Comparison of ENCODE assay signal across 25 mouse cellular contexts in the genomic region with DNA sequence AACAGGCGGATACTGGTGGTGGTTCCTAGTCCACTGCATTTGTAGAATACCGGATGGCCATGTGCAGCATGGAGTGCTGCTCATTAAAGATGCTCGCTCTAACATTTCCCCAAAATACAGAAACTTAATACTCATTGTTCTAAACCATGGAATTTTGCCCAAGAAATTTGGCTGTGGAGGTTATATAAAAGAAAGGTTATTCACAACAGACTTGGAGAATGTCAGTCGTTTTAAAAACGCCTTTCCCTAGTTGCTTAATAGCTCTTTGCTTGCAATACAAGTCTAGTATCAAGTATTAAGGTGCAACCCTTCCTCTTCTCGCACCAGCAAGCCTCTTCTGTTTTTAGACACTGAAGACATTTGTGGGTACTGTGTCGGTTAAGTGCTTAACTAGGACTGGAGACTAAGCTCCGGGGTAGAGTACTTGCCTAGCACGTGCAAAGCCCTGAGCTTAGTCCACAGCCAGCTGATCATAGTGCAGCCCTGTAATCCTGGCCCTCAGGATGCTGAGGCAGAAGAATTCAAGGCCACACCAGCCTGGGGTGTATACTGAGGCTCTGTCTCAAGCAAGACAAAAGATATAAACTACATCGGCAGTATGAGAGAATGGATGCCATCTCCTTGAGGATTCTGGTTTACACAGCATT. TPM values are rescaled to one million over a fixed set of nuclear protein-coding genes. Genes with fewer than 3 reads are reported as not detected.
DNase-seq lines count a peak whose midpoint lies in the region; ATAC-seq and TF ChIP-seq lines count a peak whose summit lies in the region.
"Had no signal": no experiment of that assay in that cellular context is flagged by ENCODE, and none has a peak within 500 bp of the region (broad histone marks: within the 10 kb centered on the region; RNA-seq: fewer than 3 reads in every experiment).

No protein-coding gene starts in this region.

- TF ChIP-seq POLR2A in cortical plate, adult 2 months (IDR thresholded peaks at IDR 0.05; ENCODE audit: extremely low read depth, insufficient read depth, low read length) = no peak

- no peak overlapping the region for H3K9ac ChIP-seq in limb, embryonic 13.5 days
- H3K9ac ChIP-seq: forebrain, embryonic 13.5 days; heart, embryonic 12.5 days; hindbrain, embryonic 15.5 days; intestine, embryonic 15.5 days; liver, embryonic 13.5 days; lung, embryonic 15.5 days; neural tube, embryonic 13.5 days had no signal

- WGBS in limb, embryonic 13.5 days = 78% methylated on average over 10 of the region's 10 CpGs
- WGBS in limb, embryonic 10.5 days = 89% methylated on average over 10 of the region's 10 CpGs

- DNase-seq in adrenal gland, adult 2 months = peak; percentile 37
- DNase-seq in adrenal gland, postnatal 10 days = no peak
- DNase-seq in kidney, adult 11 months = peak; percentile 47
- no peak for DNase-seq in kidney, postnatal 14 days
- no peak for DNase-seq in limb, embryonic 10.5 days (ENCODE audit: low spot score)
- DNase-seq in lung, postnatal 36 days = no peak
- DNase-seq: adrenal gland, postnatal 36 days; cerebellum, adult 2 months; cerebellum, postnatal 36 days; liver, embryonic 13.5 days; midbrain, embryonic 14.5 days; right cerebral cortex, adult 18-20 months; thymus, adult 18-20 months; thymus, postnatal 4 days had no signal

- no peaks in the 10 kb centered on the region for H3K9me3 ChIP-seq in limb, embryonic 13.5 days
- H3K9me3 ChIP-seq in limb, embryonic 10.5 days (replicated peaks) = no peaks in the 10 kb centered on the region
- H3K9me3 ChIP-seq: forebrain, embryonic 13.5 days; heart, embryonic 12.5 days; hindbrain, embryonic 15.5 days; intestine, embryonic 15.5 days; liver, embryonic 13.5 days; lung, embryonic 15.5 days; neural tube, embryonic 13.5 days had no signal

- H3K4me2 ChIP-seq in limb, embryonic 13.5 days (replicated peaks) = no peak overlapping the region
- H3K4me2 ChIP-seq: forebrain, embryonic 13.5 days; heart, embryonic 12.5 days; hindbrain, embryonic 15.5 days; intestine, embryonic 15.5 days; liver, embryonic 13.5 days; lung, embryonic 15.5 days; neural tube, embryonic 13.5 days had no signal

- H3K27ac ChIP-seq in limb, embryonic 13.5 days = no peak overlapping the region
- no peak overlapping the region for H3K27ac ChIP-seq in limb, embryonic 10.5 days
- H3K27ac ChIP-seq in cortical plate, adult 2 months (ENCODE audit: insufficient read depth, low read length) = 0 out of 2 replicates have a peak overlapping the region, but pooled peaks have one; percentile 6
- H3K27ac ChIP-seq: forebrain, embryonic 13.5 days; hindbrain, embryonic 15.5 days; intestine, embryonic 15.5 days; liver, embryonic 13.5 days; lung, embryonic 15.5 days; neural tube, embryonic 13.5 days had no signal

- H3K4me3 ChIP-seq in limb, embryonic 13.5 days = no peak overlapping the region
- H3K4me3 ChIP-seq in limb, embryonic 10.5 days = no peak overlapping the region
- no peak overlapping the region for H3K4me3 ChIP-seq in cortical plate, adult 2 months (ENCODE audit: insufficient read depth, low read length)
- H3K4me3 ChIP-seq: erythroblast, embryonic 14.5 days; forebrain, embryonic 13.5 days; heart, embryonic 12.5 days; hindbrain, embryonic 15.5 days; intestine, embryonic 15.5 days; liver, embryonic 13.5 days; lung, embryonic 15.5 days; neural tube, embryonic 13.5 days had no signal

- no peaks in the 10 kb centered on the region for H3K4me1 ChIP-seq in limb, embryonic 13.5 days
- no peaks in the 10 kb centered on the region for H3K4me1 ChIP-seq in limb, embryonic 10.5 days
- H3K4me1 ChIP-seq in cortical plate, adult 2 months (ENCODE audit: control insufficient read depth, insufficient read depth, low read length) = peaks cover 17% of the 10 kb centered on the region
- H3K4me1 ChIP-seq: intestine, embryonic 15.5 days; liver, embryonic 13.5 days; lung, embryonic 15.5 days had no signal

- no peaks in the 10 kb centered on the region for H3K27me3 ChIP-seq in limb, embryonic 13.5 days
- no peaks in the 10 kb centered on the region for H3K27me3 ChIP-seq in limb, embryonic 10.5 days (ENCODE audit: low read depth, poor library complexity, severe bottlenecking)
- H3K27me3 ChIP-seq: forebrain, embryonic 13.5 days; heart, embryonic 12.5 days; hindbrain, embryonic 15.5 days; intestine, embryonic 15.5 days; liver, embryonic 13.5 days; lung, embryonic 15.5 days; neural tube, embryonic 13.5 days had no signal

- H3K36me3 ChIP-seq in limb, embryonic 13.5 days = no peaks in the 10 kb centered on the region
- H3K36me3 ChIP-seq in limb, embryonic 10.5 days = no peaks in the 10 kb centered on the region
- H3K36me3 ChIP-seq: heart, embryonic 12.5 days; hindbrain, embryonic 15.5 days; intestine, embryonic 15.5 days; liver, embryonic 13.5 days; lung, embryonic 15.5 days; neural tube, embryonic 13.5 days had no signal

- 0 out of 2 replicates have a peak, but pooled peaks have one; percentile 36 for ATAC-seq in limb, embryonic 13.5 days (ENCODE audit: low FRiP score, low read depth)
- ATAC-seq: activated CD4-positive, CD25-positive, alpha-beta regulatory T cell, adult 4 months; CD4-positive, CD25-positive, alpha-beta regulatory T cell, adult 4 months; forebrain, embryonic 13.5 days; intestine, embryonic 15.5 days had no signal

- no peak for TF ChIP-seq CTCF in cortical plate, adult 2 months (IDR thresholded peaks at IDR 0.05; ENCODE audit: extremely low read depth, insufficient read depth, low read length)

RNA-seq across cellular contexts. Expression of a gene that starts 42.0 kb away (rescaled TPM):
- 10 to 100 TPM; 80.1 to 86.7 TPM for total RNA-seq in adrenal gland, adult 2 months (2021)
- 16.7 and 21.1 TPM in 2 replicates for polyA plus RNA-seq in adrenal gland, adult 2 months (2012; rRNA removed)
- total RNA-seq in adrenal gland, postnatal 10 days (2021) = 10 to 100 TPM; 76.1 to 81.3 TPM
- 10.6 and 11.9 TPM in 2 replicates for polyA plus RNA-seq in limb, embryonic 13.5 days (2015; fragmentation: Nextera tagmentation; extraction: Ambion mirVana)
- 4.0 and 6.4 TPM in 2 replicates for polyA plus RNA-seq in limb, embryonic 10.5 days (2016; fragmentation: Nextera tagmentation; extraction: Ambion mirVana)
- polyA plus RNA-seq in cortical plate, adult 2 months (2012; rRNA removed) = 26.5 and 27.7 TPM in 2 replicates
- polyA plus RNA-seq: erythroblast, embryonic 14.5 days had no signal

RNA-seq across cellular contexts. Expression of a gene that starts 42.7 kb away (rescaled TPM):
- 100 to 1,000 TPM; 301 to 321 TPM for total RNA-seq in adrenal gland, adult 2 months (2021)
- 5.1 and 5.5 TPM in 2 replicates for polyA plus RNA-seq in adrenal gland, adult 2 months (2012; rRNA removed)
- total RNA-seq in adrenal gland, postnatal 10 days (2021) = 100 to 1,000 TPM; 232 to 259 TPM
- polyA plus RNA-seq in limb, embryonic 13.5 days (2015; fragmentation: Nextera tagmentation; extraction: Ambion mirVana) = 293 and 295 TPM in 2 replicates
- 364 and 386 TPM in 2 replicates for polyA plus RNA-seq in limb, embryonic 10.5 days (2016; fragmentation: Nextera tagmentation; extraction: Ambion mirVana)
- 390 and 417 TPM in 2 replicates for polyA plus RNA-seq in cortical plate, adult 2 months (2012; rRNA removed)

Comparison
In these comparisons a context has a peak if more than half of its experiments do, and no peak if none do; other contexts are left out.
1. DNase-seq: peak in adrenal gland, adult 2 months (single experiment) and kidney, adult 11 months (single experiment); none in adrenal gland, postnatal 10 days (single experiment), kidney, postnatal 14 days (single experiment), limb, embryonic 10.5 days (single experiment) and lung, postnatal 36 days (single experiment).
2. RNA of a gene that starts 42.7 kb away (polyA plus RNA-seq): 390 to 417 TPM in cortical plate, adult 2 months, 364 to 386 TPM in limb, embryonic 10.5 days and 293 to 295 TPM in limb, embryonic 13.5 days; 5.1 to 5.5 TPM in adrenal gland, adult 2 months; every median in the first group is over 10 times any median in the second.